Mouse (Mus musculus) gastrocnemius, adult 18-20 months (tissue): Measurements from ENCODE around the gene Mob3b. TPM values are rescaled to one million over a fixed set of nuclear protein-coding genes. Genes with fewer than 3 reads are reported as not detected.

ENCODE experiments used
- DNase-seq: peaks from one replicate; pipeline ENCODE4 v3.0.0; 2021; ENCODE audit warnings: low spot score
- total RNA-seq, 2 experiments: library from RNA; stranded (reverse); gene quantifications; 2 replicates each; pipeline ENCODE4 v1.2.3; 2021

The Mob3b gene
- total RNA-seq, 2 experiments from 2014 or later: 0.55 to 1.1 TPM

GRCm38 (mm10) chr4:35114950-35115349, 42.3 kb downstream of the Mob3b start:
- no peak for DNase-seq

- no peak for DNase-seq
Observed at GRCm38 (mm10) chr4:35113516-35114248, 43.6 kb downstream of the Mob3b start.

GRCm38 (mm10) chr4:35112452-35112851, 44.8 kb downstream of the Mob3b start:
- no peak for DNase-seq

GRCm38 (mm10) chr4:35105115-35105773, 52.0 kb downstream of the Mob3b start:
- DNase-seq: no peak

- DNase-seq: no peak
Observed at GRCm38 (mm10) chr4:35101201-35101600, 56.1 kb downstream of the Mob3b start.

GRCm38 (mm10) chr4:35099865-35100780, 57.2 kb downstream of the Mob3b start:
- DNase-seq: peak; percentile 76

GRCm38 (mm10) chr4:35099210-35099864, 57.9 kb downstream of the Mob3b start:
- no peak for DNase-seq

- no peak for DNase-seq
Observed at GRCm38 (mm10) chr4:35098552-35098951, 58.7 kb downstream of the Mob3b start.

- no peak for DNase-seq
Observed at GRCm38 (mm10) chr4:35096226-35097175, 60.8 kb downstream of the Mob3b start.

- no peak for DNase-seq
Observed at GRCm38 (mm10) chr4:35092457-35092856, 64.8 kb downstream of the Mob3b start.

GRCm38 (mm10) chr4:35091157-35091784, 66.0 kb downstream of the Mob3b start:
- DNase-seq: no peak

- DNase-seq: peak; percentile 18
Observed at GRCm38 (mm10) chr4:35089321-35090316, 67.7 kb downstream of the Mob3b start.

GRCm38 (mm10) chr4:35086067-35086700, 71.1 kb downstream of the Mob3b start:
- DNase-seq: no peak

GRCm38 (mm10) chr4:35084060-35084459, 73.2 kb downstream of the Mob3b start:
- DNase-seq: no peak

- no peak for DNase-seq
Observed at GRCm38 (mm10) chr4:35082476-35083114, 74.7 kb downstream of the Mob3b start.

- DNase-seq: no peak
Observed at GRCm38 (mm10) chr4:35080285-35080684, 77.0 kb downstream of the Mob3b start.

- peak; percentile 12 for DNase-seq
Observed at GRCm38 (mm10) chr4:35068739-35069138, 88.5 kb downstream of the Mob3b start.
